Mouse (Mus musculus) heart, embryonic 12.5 days (tissue): Measurements from ENCODE around the gene Rap1b. TPM values are rescaled to one million over a fixed set of nuclear protein-coding genes. Genes with fewer than 3 reads are reported as not detected.

ENCODE experiments used
- ATAC-seq: fragments of 200-750 bp; cut with Nextera tagmentation; 2 replicates; pipeline ENCODE4 v1.8.0; 2017; ENCODE audit warnings: moderate TSS enrichment, moderate library complexity; ENCODE audit not compliant: insufficient number of reproducible peaks, low FRiP score
- H3K27ac ChIP-seq: fragments of 300-500 bp; sonication (generic); 2 replicates; pipeline ENCODE4 v1.5.1; 2016; ENCODE audit warnings: mild to moderate bottlenecking, moderate library complexity; ENCODE audit not compliant: poor library complexity, severe bottlenecking
- H3K27me3 ChIP-seq: fragments of 300-500 bp; sonication (generic); replicated peaks from 2 replicates; pipeline ENCODE4 v1.6.1; 2016; ENCODE audit warnings: mild to moderate bottlenecking, moderate library complexity
- H3K36me3 ChIP-seq: fragments of 300-500 bp; sonication (generic); 2 replicates; pipeline ENCODE4 v1.6.1; 2016; ENCODE audit warnings: mild to moderate bottlenecking, moderate library complexity
- H3K4me1 ChIP-seq: fragments of 300-500 bp; sonication (generic); replicated peaks from 2 replicates; pipeline ENCODE4 v1.6.1; 2016; ENCODE audit warnings: mild to moderate bottlenecking
- H3K4me2 ChIP-seq: fragments of 300-500 bp; sonication (generic); 2 replicates; pipeline ENCODE4 v1.6.1; 2016; ENCODE audit warnings: mild to moderate bottlenecking, moderate library complexity
- H3K4me3 ChIP-seq: fragments of 300-500 bp; sonication (generic); 2 replicates; pipeline ENCODE4 v1.5.1; 2016; ENCODE audit warnings: mild to moderate bottlenecking
- H3K9ac ChIP-seq: fragments of 300-500 bp; sonication (generic); 2 replicates; pipeline ENCODE4 v1.6.1; 2016; ENCODE audit warnings: mild to moderate bottlenecking, moderate library complexity
- H3K9me3 ChIP-seq: fragments of 300-500 bp; sonication (generic); replicated peaks from 2 replicates; pipeline ENCODE4 v1.6.1; 2016; ENCODE audit warnings: mild to moderate bottlenecking, moderate library complexity
- WGBS: fragments of 180-500 bp; shearing (Covaris S2); methylation state at CpG from one replicate; pipeline ENCODE4 v1.1.7; 2016; 5-methylcytosine and 5-hydroxymethylcytosine counted together
- polyA plus RNA-seq: library from polyadenylated mRNA; unstranded; fragments of >200 nt; fragmentation: Nextera tagmentation; extraction: Ambion mirVana; gene quantifications from 2 replicates; pipeline ENCODE4 v1.2.1, GENCODE M21; 2016

Rap1b gene
- polyA plus RNA-seq, 1 experiment from 2014 or later, result 131 TPM

DNA sequence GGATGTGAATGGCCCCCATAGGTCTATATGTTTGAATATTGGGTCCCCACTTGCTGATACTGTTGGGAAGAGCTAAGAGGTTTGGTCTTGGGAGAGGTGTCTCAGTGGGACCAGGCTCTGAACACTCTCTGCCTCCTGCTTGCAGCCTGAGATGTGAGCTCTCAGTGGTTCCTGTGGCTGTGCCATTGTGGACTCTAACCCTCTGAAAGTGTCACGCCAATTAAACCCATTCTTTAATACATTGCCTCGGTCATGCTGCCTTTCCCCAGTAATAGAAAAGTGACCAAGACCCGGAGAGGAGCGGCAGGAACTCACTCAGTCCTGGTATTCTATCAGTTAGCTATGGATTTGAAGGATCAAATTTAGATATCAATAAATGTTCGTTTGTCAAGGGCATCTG is 12.4 kb upstream of the Rap1b start:
- Histone ChIP-seq H3K9me3 (no peaks in the 10 kb centered on the region), H3K36me3 (no peaks in the 10 kb centered on the region), H3K27ac (no peak overlapping the region), H3K9ac (no peak overlapping the region), H3K4me1 (0 out of 2 replicates have a peak, but pooled peaks cover 3% of the 10 kb centered on the region), H3K4me3 (no peak overlapping the region), H3K4me2 (no peak overlapping the region), H3K27me3 (no peaks in the 10 kb centered on the region)
- no peak for ATAC-seq
- WGBS, result 78% methylated on average over 5 of the region's 5 CpGs

DNA sequence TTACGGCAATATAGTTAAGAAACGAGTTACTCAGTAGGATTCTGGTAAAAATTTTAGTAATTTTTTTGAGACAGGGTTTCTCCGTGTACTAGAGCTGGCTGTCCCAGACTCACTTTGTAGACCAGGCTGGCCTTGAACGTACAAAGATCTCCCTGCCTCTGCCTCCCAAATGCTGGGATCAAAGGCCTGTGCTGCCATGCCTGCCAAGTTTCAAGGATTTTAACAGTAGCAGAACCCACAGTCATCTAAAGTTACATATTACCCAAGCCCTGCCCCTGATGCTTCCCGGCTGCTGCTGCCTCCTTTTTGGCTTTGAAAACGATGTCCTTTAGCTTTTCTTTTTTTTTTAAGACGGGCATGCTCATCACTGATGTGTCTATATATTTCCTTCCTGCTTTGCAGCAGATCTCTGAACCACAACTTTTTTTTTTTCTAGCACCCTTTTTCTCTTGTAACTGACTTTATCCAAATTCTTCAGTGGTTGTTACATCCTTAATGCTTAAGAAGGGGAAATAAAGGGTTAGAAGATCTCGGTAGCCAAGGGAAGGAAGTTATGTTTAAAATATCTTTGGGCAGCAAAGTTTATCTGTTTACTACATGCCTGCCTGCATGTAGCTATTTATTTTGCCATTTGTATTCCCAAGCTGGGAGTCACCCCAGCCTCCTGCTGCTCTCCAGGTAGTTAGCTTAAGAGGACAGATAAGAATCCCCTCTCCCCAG is 10.3 kb upstream of the Rap1b start:
- Histone ChIP-seq H3K9ac (no peak overlapping the region), H3K36me3 (no peaks in the 10 kb centered on the region), H3K4me3 (no peak overlapping the region), H3K27ac (no peak overlapping the region), H3K27me3 (no peaks in the 10 kb centered on the region), H3K9me3 (no peaks in the 10 kb centered on the region), H3K4me1 (no peaks in the 10 kb centered on the region), H3K4me2 (no peak overlapping the region)
- WGBS, result 72% methylated on average over 8 of the region's 8 CpGs
- ATAC-seq, result no peak

- H3K4me3 ChIP-seq, result no peak overlapping the region
- H3K27ac ChIP-seq, result no peak overlapping the region
- no peaks in the 10 kb centered on the region for H3K4me1 ChIP-seq
- H3K4me2 ChIP-seq, result no peak overlapping the region
- 83% methylated on average over 10 of the region's 10 CpGs for WGBS
- no peak for ATAC-seq
- H3K9me3 ChIP-seq, result no peaks in the 10 kb centered on the region
- no peaks in the 10 kb centered on the region for H3K27me3 ChIP-seq
- H3K36me3 ChIP-seq, result no peaks in the 10 kb centered on the region
- H3K9ac ChIP-seq, result no peak overlapping the region
Observed at GRCm38 (mm10) chr10:117852648-117853192, 6.9 kb upstream of the Rap1b start.

DNA sequence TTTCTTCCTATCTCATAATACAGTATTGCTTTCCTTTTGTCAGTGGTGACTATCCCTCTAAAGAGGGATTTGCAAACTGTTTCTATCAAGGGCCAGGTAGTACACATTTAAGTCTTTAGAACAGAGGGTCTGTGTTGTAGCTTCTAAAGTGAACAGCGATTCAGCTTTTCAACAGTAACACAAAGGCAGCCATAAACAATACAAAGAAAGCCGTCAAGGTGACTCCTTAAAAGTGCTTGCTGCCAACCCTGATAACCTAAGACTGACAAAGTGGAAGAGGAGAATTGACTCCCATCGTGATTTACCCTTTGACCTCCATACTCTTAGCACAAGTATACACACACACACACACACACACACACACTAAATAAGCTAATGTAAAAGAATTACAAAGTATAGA is 3.1 kb upstream of the Rap1b start:
- H3K9me3 ChIP-seq, result no peaks in the 10 kb centered on the region
- no peak overlapping the region for H3K27ac ChIP-seq
- no peak for ATAC-seq
- H3K4me2 ChIP-seq, result no peak overlapping the region
- H3K4me1 ChIP-seq, result peaks cover 10% of the 10 kb centered on the region
- H3K4me3 ChIP-seq, result no peak overlapping the region
- no peak overlapping the region for H3K9ac ChIP-seq
- no peaks in the 10 kb centered on the region for H3K27me3 ChIP-seq
- no peaks in the 10 kb centered on the region for H3K36me3 ChIP-seq
- WGBS, result 41% methylated on average over 3 of the region's 3 CpGs

DNA sequence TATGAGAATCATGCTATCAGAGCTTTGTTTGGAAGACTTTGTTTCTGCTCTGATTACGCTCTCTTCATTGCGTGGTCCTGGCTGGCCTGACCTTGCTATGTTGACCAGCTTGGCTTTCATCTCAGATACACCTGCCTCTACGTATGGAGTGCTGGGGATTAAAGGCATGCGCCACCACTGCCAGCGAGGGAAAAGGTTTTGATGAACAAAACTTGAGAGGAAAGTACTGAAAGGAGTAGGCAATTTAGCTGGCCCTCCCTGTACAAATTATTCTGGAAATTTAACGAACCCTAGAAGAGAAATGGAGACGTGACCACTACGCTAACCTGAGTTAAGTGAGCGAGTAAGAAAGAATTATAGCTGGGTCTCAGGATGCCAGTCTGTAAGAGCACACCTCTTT is 961 bp upstream of the Rap1b start:
- ATAC-seq, result no peak
- no peaks in the 10 kb centered on the region for H3K9me3 ChIP-seq
- peak overlapping the region; percentile 76 for H3K4me2 ChIP-seq
- H3K4me3 ChIP-seq, result 0 out of 2 replicates have a peak overlapping the region, but pooled peaks have one; percentile 87
- WGBS, result 58% methylated on average over 9 of the region's 9 CpGs
- no peaks in the 10 kb centered on the region for H3K36me3 ChIP-seq
- H3K27ac ChIP-seq, result peak overlapping the region; percentile 98; the same call in 1 of the 2 replicates
- H3K9ac ChIP-seq, result peak overlapping the region; percentile 54
- H3K4me1 ChIP-seq, result peaks cover 20% of the 10 kb centered on the region
- H3K27me3 ChIP-seq, result no peaks in the 10 kb centered on the region

- Histone ChIP-seq H3K27ac (peak overlapping the region; percentile 98), H3K4me1 (peaks cover 22% of the 10 kb centered on the region), H3K27me3 (no peaks in the 10 kb centered on the region), H3K9ac (peak overlapping the region; percentile 99), H3K9me3 (no peaks in the 10 kb centered on the region), H3K36me3 (no peaks in the 10 kb centered on the region), H3K4me3 (peak overlapping the region; percentile 87), H3K4me2 (peak overlapping the region; percentile 76)
- ATAC-seq, result peak; percentile 82
- WGBS, result under 1% methylated on average over 21 of the region's 21 CpGs
Observed at GRCm38 (mm10) chr10:117846260-117846632, 411 bp upstream of the Rap1b start.

- peak overlapping the region; percentile 99 for H3K9ac ChIP-seq
- H3K4me3 ChIP-seq, result peak overlapping the region; percentile 87
- peak overlapping the region; percentile 97 for H3K27ac ChIP-seq
- 1% methylated on average over 45 of the region's 52 CpGs for WGBS
- H3K27me3 ChIP-seq, result no peaks in the 10 kb centered on the region
- peak; percentile 51 for ATAC-seq
- H3K4me1 ChIP-seq, result peaks cover 29% of the 10 kb centered on the region
- H3K4me2 ChIP-seq, result peak overlapping the region; percentile 76
- no peaks in the 10 kb centered on the region for H3K36me3 ChIP-seq
- H3K9me3 ChIP-seq, result no peaks in the 10 kb centered on the region
Observed at GRCm38 (mm10) chr10:117844782-117845596, 846 bp downstream of the Rap1b start.

GRCm38 (mm10) chr10:117844279-117844678 is 1.6 kb downstream of the Rap1b start:
- H3K27ac ChIP-seq, result no peak overlapping the region
- H3K4me1 ChIP-seq, result peaks cover 29% of the 10 kb centered on the region
- no peaks in the 10 kb centered on the region for H3K27me3 ChIP-seq
- peak overlapping the region; percentile 87 for H3K4me3 ChIP-seq
- 25% methylated on average over 5 of the region's 5 CpGs for WGBS
- H3K4me2 ChIP-seq, result peak overlapping the region; percentile 60
- H3K9ac ChIP-seq, result no peak overlapping the region
- H3K9me3 ChIP-seq, result no peaks in the 10 kb centered on the region
- H3K36me3 ChIP-seq, result no peaks in the 10 kb centered on the region
- no peak for ATAC-seq

DNA sequence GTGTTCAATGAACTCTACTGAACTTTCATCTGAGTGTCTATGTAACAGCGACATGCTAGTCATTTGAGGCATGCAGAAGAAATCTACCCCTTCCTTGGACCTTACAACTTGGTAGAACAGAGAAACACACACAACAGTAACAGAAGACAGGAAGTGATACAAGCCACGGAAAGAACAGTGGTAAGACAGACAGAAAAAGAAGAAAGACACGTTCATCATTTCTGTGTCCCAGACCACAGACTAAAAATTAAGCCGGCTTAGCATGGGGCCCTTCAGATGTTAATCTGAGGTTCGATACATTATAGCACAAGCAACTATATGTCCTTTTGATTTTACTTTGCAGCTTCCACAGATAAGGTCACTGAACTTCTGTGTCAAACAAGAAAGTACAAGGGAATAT is 2.1 kb downstream of the Rap1b start:
- H3K9me3 ChIP-seq, result peaks cover 3% of the 10 kb centered on the region; the same call in 1 of the 2 replicates
- H3K27ac ChIP-seq, result no peak overlapping the region
- peak overlapping the region; percentile 43 for H3K4me2 ChIP-seq
- H3K9ac ChIP-seq, result no peak overlapping the region
- no peaks in the 10 kb centered on the region for H3K27me3 ChIP-seq
- ATAC-seq, result no peak
- no peaks in the 10 kb centered on the region for H3K36me3 ChIP-seq
- H3K4me3 ChIP-seq, result peak overlapping the region; percentile 87
- WGBS, result 60% methylated on average over 5 of the region's 5 CpGs
- H3K4me1 ChIP-seq, result peaks cover 29% of the 10 kb centered on the region

DNA sequence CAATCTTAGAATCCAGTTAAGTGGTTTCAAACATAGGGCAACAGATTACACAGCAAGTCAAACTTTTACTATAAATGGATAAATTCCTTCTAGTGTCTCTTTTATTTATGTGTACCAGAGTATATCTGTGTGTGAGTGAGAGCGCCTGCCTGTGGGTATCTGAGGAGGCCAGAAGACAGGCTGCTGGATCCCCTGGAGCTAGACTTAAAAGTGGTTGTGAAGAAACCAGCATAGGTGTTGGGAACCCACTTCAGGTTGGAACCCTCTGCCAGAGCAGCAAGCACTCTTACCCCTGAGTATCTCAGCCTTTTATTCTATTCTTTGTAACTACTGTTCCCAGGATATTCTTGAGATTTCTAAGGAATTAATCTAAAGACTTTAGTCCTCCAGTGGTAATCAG is 4.1 kb downstream of the Rap1b start:
- Histone ChIP-seq H3K4me1 (peaks cover 24% of the 10 kb centered on the region), H3K27ac (no peak overlapping the region), H3K9ac (no peak overlapping the region), H3K4me3 (no peak overlapping the region), H3K4me2 (no peak overlapping the region), H3K9me3 (peaks cover 3% of the 10 kb centered on the region; the same call in 1 of the 2 replicates), H3K27me3 (no peaks in the 10 kb centered on the region), H3K36me3 (no peaks in the 10 kb centered on the region)
- no peak for ATAC-seq
- WGBS, result 66% methylated on average over 1 of the region's 1 CpGs

DNA sequence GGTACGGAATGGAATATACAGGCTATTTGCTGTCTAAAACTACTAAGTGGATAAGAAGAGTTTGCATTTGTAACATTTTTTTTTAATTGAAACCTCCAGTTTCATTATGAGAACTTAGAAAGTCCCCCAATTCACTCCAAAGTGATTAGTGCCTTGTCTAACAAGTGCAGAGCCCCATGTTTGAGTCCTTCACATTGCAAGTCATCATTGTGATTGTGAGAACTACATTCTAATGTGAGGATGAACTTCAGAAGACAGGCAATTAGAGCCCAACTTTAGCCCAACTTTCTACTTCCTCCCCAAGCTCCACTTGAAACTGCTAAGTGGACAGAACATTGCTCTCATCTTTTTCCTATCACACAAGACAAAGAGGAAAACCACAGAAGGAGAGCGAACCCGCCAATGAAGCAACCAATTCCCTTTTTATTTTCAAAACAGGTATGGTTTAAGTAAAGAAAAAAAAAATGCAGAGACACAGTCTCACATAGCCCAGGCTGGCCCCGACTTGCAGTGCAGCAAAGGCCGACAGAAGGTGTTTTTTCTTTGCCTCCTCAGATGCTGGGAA is 5.3 kb downstream of the Rap1b start:
- H3K4me1 ChIP-seq, result peaks cover 26% of the 10 kb centered on the region
- H3K27me3 ChIP-seq, result no peaks in the 10 kb centered on the region
- ATAC-seq, result no peak
- WGBS, result 85% methylated on average over 5 of the region's 5 CpGs
- no peak overlapping the region for H3K27ac ChIP-seq
- no peak overlapping the region for H3K4me2 ChIP-seq
- H3K4me3 ChIP-seq, result no peak overlapping the region
- H3K9ac ChIP-seq, result no peak overlapping the region
- H3K9me3 ChIP-seq, result peaks cover 3% of the 10 kb centered on the region; the same call in 1 of the 2 replicates
- no peaks in the 10 kb centered on the region for H3K36me3 ChIP-seq
